Mouse (Mus musculus): Measurements from ENCODE around the gene Vmn1r1. TPM values are rescaled to one million over a fixed set of nuclear protein-coding genes. Genes with fewer than 3 reads are reported as not detected.

Gene Vmn1r1
- polyA plus RNA-seq, 1 experiment from 2014 or later, result not detected

DNA sequence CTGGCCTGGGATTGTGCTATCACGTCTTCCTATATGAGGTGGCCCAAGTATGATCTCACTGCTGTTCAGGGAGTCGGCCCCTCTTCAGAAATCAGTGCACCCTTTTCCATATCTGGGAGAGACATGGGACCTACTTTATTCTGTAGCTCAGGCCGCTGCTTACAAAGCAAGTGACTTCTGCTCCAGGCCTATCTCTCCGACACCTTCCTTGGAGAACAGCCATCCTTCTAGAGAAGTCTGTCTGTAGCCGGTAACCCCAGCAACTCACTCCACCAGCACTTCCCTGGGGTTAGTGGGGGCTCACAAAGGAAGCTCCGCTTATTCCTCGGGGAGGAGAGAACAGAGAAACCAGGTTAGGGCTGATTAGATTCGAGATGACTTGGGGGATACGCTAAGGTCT lies 57.0 kb downstream of the Vmn1r1 start:
- Histone ChIP-seq H3K4me3 (no peak overlapping the region), H3K27me3 (replicated peaks; ENCODE audit: low read depth, poor library complexity, severe bottlenecking) (no peaks in the 10 kb centered on the region), H3K9me3 (no peaks in the 10 kb centered on the region), H3K4me1 (peaks cover 80% of the 10 kb centered on the region), H3K27ac (replicated peaks) (0 out of 2 replicates have a peak overlapping the region, but pooled peaks have one; percentile 44), H3K36me3 (replicated peaks) (no peaks in the 10 kb centered on the region)
- no peak for DNase-seq (ENCODE audit: low spot score)
- 80% methylated on average over 9 of the region's 9 CpGs for WGBS

DNA sequence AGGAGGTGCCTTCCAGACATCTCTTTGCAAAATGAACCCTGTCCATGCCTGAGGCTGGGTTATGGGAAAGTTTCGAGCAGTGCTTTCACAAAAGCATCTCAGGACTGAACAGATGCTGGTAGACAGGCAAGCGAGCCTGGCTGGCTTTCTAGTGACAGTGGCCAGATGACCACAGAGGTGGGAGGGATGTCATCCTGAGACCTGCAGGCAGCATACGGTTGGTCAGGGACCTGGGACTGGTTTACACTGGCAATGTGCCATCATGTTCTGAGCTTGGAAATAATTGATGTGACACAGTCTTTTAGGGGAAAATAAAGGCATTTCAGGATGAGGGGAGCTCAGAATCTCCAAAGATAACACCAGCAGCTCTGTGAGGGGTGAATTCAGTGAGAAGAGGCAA lies 59.3 kb downstream of the Vmn1r1 start:
- H3K27ac ChIP-seq (replicated peaks), result no peak overlapping the region
- peaks cover 75% of the 10 kb centered on the region for H3K4me1 ChIP-seq
- no peaks in the 10 kb centered on the region for H3K27me3 ChIP-seq (replicated peaks; ENCODE audit: low read depth, poor library complexity, severe bottlenecking)
- DNase-seq (ENCODE audit: low spot score), result no peak
- no peaks in the 10 kb centered on the region for H3K9me3 ChIP-seq
- WGBS, result 58% methylated on average over 3 of the region's 3 CpGs
- no peak overlapping the region for H3K4me3 ChIP-seq
- H3K36me3 ChIP-seq (replicated peaks), result no peaks in the 10 kb centered on the region

Other genes with a start within 250 kb of the Vmn1r1 start
- 30.4 and 30.6 TPM in 2 replicates for gene Enah, start 144.5 kb downstream of the Vmn1r1 start, polyA plus RNA-seq (2016; fragmentation: Nextera tagmentation; extraction: Ambion mirVana)
- gene Srp9, start 39.7 kb downstream of the Vmn1r1 start, polyA plus RNA-seq (2016; fragmentation: Nextera tagmentation; extraction: Ambion mirVana), result 159 and 166 TPM in 2 replicates
- gene Degs1, start 118.3 kb upstream of the Vmn1r1 start, polyA plus RNA-seq (2016; fragmentation: Nextera tagmentation; extraction: Ambion mirVana), result 67.3 TPM in 2 replicates
- gene Fbxo28, start 177.1 kb upstream of the Vmn1r1 start, polyA plus RNA-seq (2016; fragmentation: Nextera tagmentation; extraction: Ambion mirVana), result 21.3 and 21.4 TPM in 2 replicates
- gene Trp53bp2, start 244.7 kb upstream of the Vmn1r1 start, polyA plus RNA-seq (2016; fragmentation: Nextera tagmentation; extraction: Ambion mirVana), result 34.1 and 35.6 TPM in 2 replicates